14 mouse cellular contexts compared by ENCODE assay signal in the genomic region with DNA sequence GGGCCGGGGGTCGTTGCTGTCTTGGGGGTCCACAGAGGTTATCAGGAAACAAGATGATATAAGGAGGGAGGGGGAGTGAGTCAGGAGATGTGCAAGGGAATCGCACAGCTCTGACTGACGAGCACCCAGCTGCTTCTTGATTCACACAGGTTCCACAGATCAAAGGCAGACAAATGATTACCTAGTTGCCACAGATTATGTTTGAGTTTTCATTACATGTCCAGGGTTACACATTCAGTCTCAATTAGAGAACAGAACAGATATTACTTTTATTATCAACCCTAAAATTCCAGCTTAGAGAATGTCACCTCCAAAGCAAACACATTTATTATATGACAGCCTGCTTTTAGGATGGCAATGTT. TPM values are rescaled to one million over a fixed set of nuclear protein-coding genes. Genes with fewer than 3 reads are reported as not detected.
"Had no signal": no experiment of that assay in that cellular context is flagged by ENCODE, and none has a peak within 500 bp of the region (broad histone marks: within the 10 kb centered on the region; RNA-seq: fewer than 3 reads in every experiment).

No protein-coding gene starts in this region.

RNA-seq across cellular contexts. Expression of gene Klrb1, which starts 32.5 kb away (rescaled TPM):
- polyA plus RNA-seq: frontal cortex, adult 2 months; heart, embryonic 10.5 days; heart, embryonic 12.5 days; heart, embryonic 14.5 days; heart, embryonic 16.5 days; hindbrain, embryonic 10.5 days; hindbrain, embryonic 12.5 days; inflammation-experienced regulatory T-cells, adult 6 months; kidney, embryonic 14.5 days; kidney, embryonic 16.5 days; limb, embryonic 10.5 days; limb, embryonic 12.5 days; limb, embryonic 14.5 days; liver, embryonic 12.5 days had no signal

RNA-seq across cellular contexts. Expression of gene Klrb1c, which starts 33.6 kb away (rescaled TPM):
- polyA plus RNA-seq: frontal cortex, adult 2 months; heart, embryonic 12.5 days; heart, embryonic 14.5 days; hindbrain, embryonic 10.5 days; hindbrain, embryonic 12.5 days; kidney, embryonic 14.5 days; limb, embryonic 10.5 days; limb, embryonic 12.5 days had no signal
